Mouse (Mus musculus) lung, embryonic 16.5 days (tissue): ENCODE data around the gene Cbln1. TPM values are rescaled to one million over a fixed set of nuclear protein-coding genes. Genes with fewer than 3 reads are reported as not detected.
A peak's percentile ranks its signal among the peaks of the same experiment; 100 is the strongest.

Source experiments
- ATAC-seq: fragments of 200-750 bp; cut with Nextera tagmentation; 2 replicates; pipeline ENCODE4 v1.8.0; 2017; ENCODE audit warnings: low read depth, mild to moderate bottlenecking, moderate library complexity
- H3K27ac ChIP-seq: fragments of 300-500 bp; sonication (generic); 2 replicates; pipeline ENCODE4 v1.5.1; 2014; ENCODE audit warnings: mild to moderate bottlenecking, control low read depth, low read length
- H3K27me3 ChIP-seq: fragments of 300-500 bp; sonication (generic); 2 replicates; pipeline ENCODE4 v1.6.1; 2014; ENCODE audit warnings: low read depth, low read length, mixed read lengths; ENCODE audit not compliant: control insufficient read depth, insufficient read depth
- H3K36me3 ChIP-seq: fragments of 300-500 bp; sonication (generic); 2 replicates; pipeline ENCODE4 v1.6.1; 2014; ENCODE audit warnings: low read length; ENCODE audit not compliant: control insufficient read depth, insufficient read depth
- H3K4me1 ChIP-seq: fragments of 300-500 bp; sonication (generic); replicated peaks from 2 replicates; pipeline ENCODE4 v1.6.1; 2014; ENCODE audit warnings: low read length, mixed read lengths; ENCODE audit not compliant: control insufficient read depth, insufficient read depth
- H3K4me2 ChIP-seq: fragments of 300-500 bp; sonication (generic); 2 replicates; pipeline ENCODE4 v1.6.1; 2014; ENCODE audit warnings: low read depth, low read length, control low read depth
- H3K4me3 ChIP-seq: fragments of 300-500 bp; sonication (generic); 2 replicates; pipeline ENCODE4 v1.5.1; 2014; ENCODE audit warnings: mild to moderate bottlenecking, low read length, control low read depth
- H3K9ac ChIP-seq: fragments of 300-500 bp; sonication (generic); 2 replicates; pipeline ENCODE4 v1.6.1; 2014; ENCODE audit warnings: low read length, control low read depth
- H3K9me3 ChIP-seq: fragments of 300-500 bp; sonication (generic); 2 replicates; pipeline ENCODE4 v1.6.1; 2016; ENCODE audit warnings: low read length; ENCODE audit not compliant: control insufficient read depth
- WGBS: fragments of 180-500 bp; shearing (Covaris S2); extraction: QIAGEN DNeasy Blood & Tissue Kit; methylation state at CpG from one replicate; pipeline ENCODE4 v1.1.7; 2014; 5-methylcytosine and 5-hydroxymethylcytosine counted together
- polyA plus RNA-seq: library from polyadenylated mRNA; unstranded; fragments of >200 nt; fragmentation: Nextera tagmentation; extraction: Ambion mirVana; gene quantifications from 2 replicates; pipeline ENCODE4 v1.2.1, GENCODE M21; 2015

Cbln1 gene
- polyA plus RNA-seq, 1 experiment from 2014 or later, result not detected

DNA sequence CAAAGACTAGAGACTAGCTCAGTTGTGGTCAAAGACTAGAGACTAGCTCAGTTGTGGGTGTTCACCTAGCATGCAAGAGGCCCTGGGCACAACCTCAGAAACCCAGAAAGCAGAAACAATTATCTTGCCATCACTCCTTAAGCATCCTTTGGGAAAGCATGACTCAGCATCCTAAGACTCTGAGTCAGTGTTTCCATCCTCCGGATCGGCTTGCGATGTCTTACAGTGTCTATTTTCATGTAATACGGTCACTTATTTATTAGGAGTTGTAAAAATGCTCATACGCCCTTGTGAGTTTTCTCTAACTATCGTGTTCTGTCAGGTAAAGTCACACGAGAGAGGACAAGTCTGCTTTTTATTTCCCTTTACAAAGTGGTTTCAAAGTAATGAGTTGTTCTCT lies 24.1 kb upstream of the Cbln1 start:
- WGBS, result 84% methylated on average over 7 of the region's 7 CpGs
- no peak for ATAC-seq
- no peaks in the 10 kb centered on the region for H3K9me3 ChIP-seq
- H3K36me3 ChIP-seq, result no peaks in the 10 kb centered on the region
- H3K27ac ChIP-seq, result no peak overlapping the region
- H3K4me3 ChIP-seq, result no peak overlapping the region
- no peak overlapping the region for H3K4me2 ChIP-seq
- H3K4me1 ChIP-seq, result no peaks in the 10 kb centered on the region
- no peak overlapping the region for H3K9ac ChIP-seq
- H3K27me3 ChIP-seq, result no peaks in the 10 kb centered on the region

DNA sequence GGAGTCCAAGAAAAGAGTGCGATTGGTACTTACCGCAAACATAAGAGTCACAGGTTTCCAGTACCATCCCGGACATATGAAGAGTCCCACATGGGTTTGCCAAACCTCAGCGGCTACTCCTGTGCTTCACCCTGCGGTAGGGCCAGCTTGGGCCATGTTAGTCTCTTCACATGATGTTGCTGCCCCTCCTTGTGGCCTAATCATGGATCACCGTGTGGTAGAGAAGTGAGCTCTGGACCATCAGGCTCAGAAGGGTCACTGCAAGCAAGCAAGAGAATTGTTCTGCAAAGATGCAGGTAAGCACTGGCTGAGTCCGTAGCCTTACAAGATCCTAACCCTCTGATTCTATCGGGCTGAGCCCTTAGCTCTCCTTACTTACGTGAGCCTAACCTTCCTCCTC lies 22.5 kb upstream of the Cbln1 start:
- WGBS, result 46% methylated on average over 9 of the region's 9 CpGs
- Histone ChIP-seq H3K4me2 (no peak overlapping the region), H3K9ac (no peak overlapping the region), H3K27me3 (no peaks in the 10 kb centered on the region), H3K4me1 (no peaks in the 10 kb centered on the region), H3K27ac (no peak overlapping the region), H3K36me3 (no peaks in the 10 kb centered on the region), H3K4me3 (no peak overlapping the region), H3K9me3 (no peaks in the 10 kb centered on the region)
- ATAC-seq, result no peak

DNA sequence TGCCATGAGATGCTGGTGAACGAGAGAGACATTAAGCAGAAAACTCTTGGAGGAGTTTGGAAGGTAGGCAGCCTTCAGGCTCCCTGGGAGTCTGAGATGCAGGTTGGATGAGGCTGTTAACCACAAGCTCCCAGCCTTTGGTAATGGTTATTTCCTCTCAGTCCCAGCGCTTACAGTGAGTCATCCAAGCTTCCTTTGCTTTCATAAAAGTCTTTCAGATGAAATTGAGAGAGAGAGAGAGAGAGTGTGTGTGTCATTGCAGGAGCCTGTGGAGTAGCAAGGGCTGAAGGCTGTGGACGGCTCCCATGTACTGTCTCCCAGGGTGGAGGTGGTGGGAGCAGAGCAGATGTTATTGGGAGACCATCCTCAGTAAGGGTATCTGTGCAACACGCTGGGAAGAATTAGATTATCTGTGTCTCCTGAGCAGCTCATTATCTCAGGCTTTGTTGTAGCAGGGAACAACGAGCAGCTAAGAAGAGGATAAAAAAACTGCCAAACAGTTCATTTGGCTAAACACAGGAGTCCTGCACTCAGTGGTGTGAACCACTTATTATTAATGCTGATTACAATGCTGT lies 17.5 kb upstream of the Cbln1 start:
- WGBS, result 66% methylated on average over 5 of the region's 5 CpGs
- Histone ChIP-seq H3K27me3 (no peaks in the 10 kb centered on the region), H3K4me2 (no peak overlapping the region), H3K9me3 (no peaks in the 10 kb centered on the region), H3K4me3 (no peak overlapping the region), H3K9ac (no peak overlapping the region), H3K36me3 (no peaks in the 10 kb centered on the region), H3K27ac (no peak overlapping the region), H3K4me1 (no peaks in the 10 kb centered on the region)
- ATAC-seq, result no peak

DNA sequence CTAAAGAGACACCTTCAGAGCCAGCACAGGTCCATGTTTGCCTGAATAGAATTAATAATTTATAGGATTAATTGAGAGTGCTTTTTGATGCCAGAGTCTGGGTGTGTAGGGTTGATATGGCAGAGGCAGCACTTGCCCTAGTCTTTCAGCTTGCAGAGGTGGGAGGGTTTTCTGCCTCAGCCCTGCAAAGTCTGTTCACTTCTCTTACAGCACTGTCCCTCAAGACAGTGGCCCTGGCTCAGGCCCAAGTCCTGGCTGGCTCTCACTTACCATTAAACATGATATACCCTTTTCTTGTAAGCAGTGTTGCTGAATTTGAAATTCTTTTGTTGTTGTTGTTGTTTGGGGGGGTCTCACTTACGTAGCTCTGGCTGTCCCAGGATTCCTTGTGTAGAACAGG lies 9.0 kb upstream of the Cbln1 start:
- peaks cover 4% of the 10 kb centered on the region for H3K27me3 ChIP-seq
- no peaks in the 10 kb centered on the region for H3K36me3 ChIP-seq
- H3K4me1 ChIP-seq, result no peaks in the 10 kb centered on the region
- no peak overlapping the region for H3K4me2 ChIP-seq
- ATAC-seq, result no peak
- H3K4me3 ChIP-seq, result no peak overlapping the region
- H3K9me3 ChIP-seq, result no peaks in the 10 kb centered on the region
- no peak overlapping the region for H3K27ac ChIP-seq
- no peak overlapping the region for H3K9ac ChIP-seq
- 52% methylated on average over 1 of the region's 1 CpGs for WGBS

DNA sequence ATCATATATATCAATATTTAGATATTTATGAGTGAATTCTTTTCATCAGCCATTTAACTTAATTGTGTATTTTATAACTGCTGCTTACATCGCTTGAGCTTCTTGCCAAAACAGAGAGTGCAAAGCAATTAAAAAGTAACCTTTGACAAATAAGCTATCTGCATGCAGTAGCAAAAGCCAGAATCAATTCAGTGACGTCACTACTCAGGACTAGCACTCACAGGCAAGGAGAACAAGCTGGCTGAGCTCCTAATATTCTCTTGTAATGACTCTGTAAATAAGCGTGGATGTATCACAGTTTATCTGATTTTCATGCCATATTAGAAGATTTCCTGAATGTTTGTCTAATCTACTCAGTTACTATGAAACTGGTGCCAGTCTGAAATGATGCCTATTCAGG lies 5.8 kb upstream of the Cbln1 start:
- H3K4me2 ChIP-seq, result no peak overlapping the region
- H3K36me3 ChIP-seq, result no peaks in the 10 kb centered on the region
- 42% methylated on average over 3 of the region's 3 CpGs for WGBS
- H3K27me3 ChIP-seq, result peaks cover 29% of the 10 kb centered on the region
- H3K27ac ChIP-seq, result no peak overlapping the region
- peaks cover 2% of the 10 kb centered on the region for H3K4me1 ChIP-seq
- no peak overlapping the region for H3K9ac ChIP-seq
- H3K9me3 ChIP-seq, result no peaks in the 10 kb centered on the region
- no peak for ATAC-seq
- H3K4me3 ChIP-seq, result no peak overlapping the region

DNA sequence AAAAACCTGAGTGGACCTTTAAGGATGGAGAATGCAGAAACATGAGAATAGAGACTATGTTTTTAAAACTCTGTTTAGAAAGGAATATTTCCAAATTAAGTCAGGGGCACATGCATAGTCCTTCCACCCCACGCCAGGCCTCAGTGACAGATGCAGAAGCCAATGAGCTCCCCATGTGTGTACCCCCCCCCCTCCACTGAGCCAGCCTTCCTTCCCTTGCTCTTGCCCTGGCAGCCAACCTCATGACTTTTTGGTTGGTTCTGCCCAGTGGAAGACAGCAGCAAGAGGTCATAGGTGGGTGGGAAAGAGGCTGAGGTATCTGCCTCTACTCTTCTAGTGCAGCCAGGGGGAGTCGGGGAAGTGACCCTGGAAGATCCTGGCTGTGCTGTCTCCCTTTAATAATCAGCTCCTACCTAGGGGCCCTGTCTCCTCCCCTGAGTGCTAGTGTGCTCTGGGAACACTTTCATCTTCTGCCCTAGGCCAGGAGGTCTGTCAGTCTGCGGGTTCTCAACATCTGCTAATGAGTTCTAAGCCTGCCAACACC lies 4.8 kb upstream of the Cbln1 start:
- Histone ChIP-seq H3K27me3 (peaks cover 37% of the 10 kb centered on the region), H3K9me3 (no peaks in the 10 kb centered on the region), H3K4me3 (no peak overlapping the region), H3K4me1 (peaks cover 9% of the 10 kb centered on the region), H3K4me2 (no peak overlapping the region), H3K27ac (no peak overlapping the region), H3K36me3 (no peaks in the 10 kb centered on the region), H3K9ac (no peak overlapping the region)
- ATAC-seq, result no peak
- 50% methylated on average over 3 of the region's 3 CpGs for WGBS

DNA sequence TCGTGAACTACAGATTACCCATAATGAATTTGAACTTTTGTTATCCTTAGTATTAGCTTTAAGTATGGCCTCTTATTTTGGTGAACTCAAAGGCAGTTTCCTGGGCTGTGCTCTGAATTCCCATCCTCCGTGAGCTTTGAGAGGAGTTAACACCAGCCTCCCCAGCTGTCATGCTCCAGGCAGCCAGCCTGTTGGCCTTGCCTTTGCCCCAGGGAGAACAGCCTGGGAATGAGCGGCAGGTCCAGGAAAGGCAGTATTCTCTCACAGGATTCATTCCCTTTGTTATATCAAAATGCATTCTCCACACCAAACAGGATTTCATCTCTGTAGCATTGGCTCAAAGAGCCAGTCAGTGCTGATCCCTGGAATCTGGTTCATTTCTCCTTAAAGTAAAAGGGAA lies 3.1 kb upstream of the Cbln1 start:
- H3K27me3 ChIP-seq, result peaks cover 53% of the 10 kb centered on the region
- no peak overlapping the region for H3K27ac ChIP-seq
- peaks cover 18% of the 10 kb centered on the region for H3K4me1 ChIP-seq
- no peaks in the 10 kb centered on the region for H3K9me3 ChIP-seq
- WGBS, result 57% methylated on average over 3 of the region's 3 CpGs
- H3K36me3 ChIP-seq, result no peaks in the 10 kb centered on the region
- ATAC-seq, result no peak
- H3K4me3 ChIP-seq, result no peak overlapping the region
- H3K9ac ChIP-seq, result no peak overlapping the region
- H3K4me2 ChIP-seq, result no peak overlapping the region

DNA sequence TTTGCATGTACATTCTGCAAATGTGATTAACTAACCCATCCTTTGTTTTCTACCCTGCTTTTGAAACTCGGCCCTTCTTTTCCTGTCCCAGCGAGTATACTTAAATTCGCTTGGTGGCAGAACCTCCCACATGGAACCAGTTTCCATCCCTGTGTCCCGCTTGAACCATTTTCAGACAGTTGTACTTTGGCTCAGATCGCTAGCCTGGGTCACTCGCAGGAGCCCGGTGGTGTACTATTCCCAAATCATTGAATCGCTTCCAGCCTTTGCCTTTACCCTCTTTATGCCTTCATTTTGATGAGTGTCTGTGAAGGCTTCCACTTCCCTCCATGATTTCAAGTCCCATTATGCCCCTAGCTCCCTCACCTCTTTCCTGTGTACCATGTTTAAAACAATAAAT lies 2.0 kb upstream of the Cbln1 start:
- peaks cover 22% of the 10 kb centered on the region for H3K4me1 ChIP-seq
- 68% methylated on average over 8 of the region's 8 CpGs for WGBS
- H3K27me3 ChIP-seq, result peaks cover 65% of the 10 kb centered on the region
- H3K27ac ChIP-seq, result no peak overlapping the region
- no peaks in the 10 kb centered on the region for H3K36me3 ChIP-seq
- no peak overlapping the region for H3K4me3 ChIP-seq
- H3K9ac ChIP-seq, result no peak overlapping the region
- ATAC-seq, result no peak
- H3K4me2 ChIP-seq, result no peak overlapping the region
- no peaks in the 10 kb centered on the region for H3K9me3 ChIP-seq

DNA sequence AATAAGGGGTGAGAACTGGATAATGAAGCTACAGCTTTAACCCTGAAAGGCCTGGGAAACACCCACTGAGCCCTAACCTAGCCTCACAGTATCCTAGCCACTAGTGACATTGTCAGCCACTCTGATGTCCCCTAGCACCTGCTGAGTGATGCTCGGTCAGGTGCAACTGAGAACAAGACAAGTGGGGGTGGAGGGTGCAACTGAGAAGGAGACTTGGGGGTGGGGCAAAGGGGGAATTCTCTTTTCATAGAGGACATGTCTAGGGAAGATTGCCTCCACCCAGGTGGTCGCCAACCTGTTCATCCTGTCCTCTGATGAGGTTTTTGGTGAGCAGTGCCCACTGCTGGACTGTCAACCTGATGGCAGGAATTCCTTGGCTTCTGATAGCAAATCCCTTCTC lies 1.5 kb upstream of the Cbln1 start:
- no peak overlapping the region for H3K4me2 ChIP-seq
- ATAC-seq, result no peak
- H3K4me1 ChIP-seq, result peaks cover 22% of the 10 kb centered on the region
- no peak overlapping the region for H3K27ac ChIP-seq
- H3K27me3 ChIP-seq, result peaks cover 70% of the 10 kb centered on the region
- WGBS, result 35% methylated on average over 2 of the region's 2 CpGs
- H3K36me3 ChIP-seq, result no peaks in the 10 kb centered on the region
- H3K4me3 ChIP-seq, result no peak overlapping the region
- no peak overlapping the region for H3K9ac ChIP-seq
- no peaks in the 10 kb centered on the region for H3K9me3 ChIP-seq

DNA sequence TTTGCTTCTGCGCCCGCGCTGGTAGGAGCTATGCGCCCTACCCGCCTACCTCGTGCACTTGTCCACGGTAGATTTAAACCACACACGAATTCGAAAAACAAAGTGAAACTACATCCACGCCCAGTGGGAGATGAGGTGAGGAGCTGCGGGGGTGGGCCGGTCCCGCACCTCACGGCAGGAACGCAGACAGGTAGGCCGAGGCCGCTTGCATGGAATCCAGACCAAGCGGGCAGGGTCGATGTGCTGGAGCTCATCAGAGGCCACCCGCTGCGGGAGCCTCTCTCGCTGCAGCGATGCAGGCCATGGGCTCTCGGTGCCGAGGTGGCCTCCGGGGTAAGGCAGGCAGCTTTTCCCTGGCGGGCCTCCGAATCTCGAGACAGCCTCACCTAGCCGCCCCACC lies 905 bp upstream of the Cbln1 start:
- WGBS, result 3% methylated on average over 27 of the region's 30 CpGs
- no peaks in the 10 kb centered on the region for H3K9me3 ChIP-seq
- ATAC-seq, result no peak
- H3K4me3 ChIP-seq, result peak overlapping the region; percentile 55
- H3K4me1 ChIP-seq, result peaks cover 25% of the 10 kb centered on the region
- peaks cover 76% of the 10 kb centered on the region for H3K27me3 ChIP-seq
- H3K9ac ChIP-seq, result no peak overlapping the region
- no peaks in the 10 kb centered on the region for H3K36me3 ChIP-seq
- H3K27ac ChIP-seq, result no peak overlapping the region
- peak overlapping the region; percentile 98 for H3K4me2 ChIP-seq
